Mouse (Mus musculus) embryonic fibroblast, embryonic 13.5 days (primary cell): Measurements from ENCODE around the gene Cpeb4.

ENCODE experiments used
- CTCF ChIP-seq: IDR thresholded peaks from 2 replicates; pipeline ENCODE4 v1.5.1; 2011; ENCODE audit warnings: mild to moderate bottlenecking, control low read depth, low read length, moderate library complexity, borderline replicate concordance; ENCODE audit not compliant: insufficient read depth
- POLR2A ChIP-seq: IDR thresholded peaks from 2 replicates; pipeline ENCODE4 v1.6.1; 2011; ENCODE audit warnings: low read depth, mild to moderate bottlenecking, control low read depth, low read length, moderate library complexity

DNA sequence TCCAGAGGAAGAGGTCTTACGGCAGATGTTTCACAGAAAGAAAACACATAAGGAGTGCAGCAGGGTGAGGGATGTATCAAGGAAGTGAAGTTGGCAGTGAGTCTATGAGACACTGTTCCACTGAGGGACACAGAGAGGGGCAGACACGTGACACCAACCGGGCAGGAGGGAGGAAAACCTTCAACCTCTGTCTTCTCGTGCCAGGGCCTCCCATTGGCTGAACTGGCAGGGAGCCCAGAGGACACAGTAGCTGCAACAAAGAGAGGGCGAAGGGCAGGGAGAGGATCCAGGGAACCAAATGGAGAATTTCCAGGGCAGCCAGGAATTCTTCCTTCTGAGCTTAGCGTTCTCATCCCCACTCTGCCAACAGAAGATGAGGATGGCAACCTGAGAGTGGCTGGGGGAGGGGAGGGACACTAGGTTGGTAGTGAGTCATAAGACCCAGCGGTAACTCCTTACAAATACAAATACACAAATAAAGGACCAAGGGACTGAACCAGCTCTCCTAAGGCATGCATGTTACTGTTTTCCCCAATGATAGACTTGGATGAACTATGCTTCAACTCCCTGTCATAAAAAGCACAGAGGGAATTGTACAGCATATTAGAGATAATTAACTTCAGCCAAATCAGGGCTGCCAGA lies 33.4 kb upstream of the Cpeb4 start:
- TF ChIP-seq POLR2A (no peak), CTCF (no peak)
